Mouse (Mus musculus): ENCODE measurements around the gene Rnf167.

DNA sequence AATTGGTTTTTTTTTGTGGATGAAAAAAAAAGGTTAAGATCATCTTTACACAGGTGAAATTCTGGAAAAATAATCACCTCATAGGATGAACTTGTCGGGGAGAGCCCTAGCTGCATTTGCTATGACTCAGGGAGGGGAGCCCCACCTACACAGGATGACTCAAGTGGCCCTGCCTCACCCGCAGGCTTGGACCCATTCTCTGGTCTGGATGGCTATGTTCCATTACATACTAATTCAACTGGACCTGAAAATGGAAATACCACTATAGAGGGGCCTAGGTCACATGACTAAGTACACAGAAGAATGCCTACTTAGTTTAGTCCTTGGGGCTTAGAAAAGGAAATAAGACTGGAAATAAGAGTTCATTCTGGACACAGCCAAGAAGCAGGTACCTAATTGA is 4.4 kb downstream of the Rnf167 start:
- peak; percentile 73 for TF ChIP-seq POLR2AphosphoS2 (IDR thresholded peaks at IDR 0.05; ENCODE audit: insufficient read length, low read depth)
- TF ChIP-seq POLR2A (IDR thresholded peaks at IDR 0.05; ENCODE audit: insufficient read length, low read depth): no peak
- TF ChIP-seq MAX (IDR thresholded peaks at IDR 0.05; ENCODE audit: low read depth): no peak
- TF ChIP-seq SRF (IDR thresholded peaks at IDR 0.05; ENCODE audit: control insufficient read depth, insufficient read length, low read depth): no peak
- TF ChIP-seq REST (IDR thresholded peaks at IDR 0.05; ENCODE audit: insufficient read depth, insufficient read length): no peak

All from myocyte (in vitro differentiated cells).